In the genomic region with DNA sequence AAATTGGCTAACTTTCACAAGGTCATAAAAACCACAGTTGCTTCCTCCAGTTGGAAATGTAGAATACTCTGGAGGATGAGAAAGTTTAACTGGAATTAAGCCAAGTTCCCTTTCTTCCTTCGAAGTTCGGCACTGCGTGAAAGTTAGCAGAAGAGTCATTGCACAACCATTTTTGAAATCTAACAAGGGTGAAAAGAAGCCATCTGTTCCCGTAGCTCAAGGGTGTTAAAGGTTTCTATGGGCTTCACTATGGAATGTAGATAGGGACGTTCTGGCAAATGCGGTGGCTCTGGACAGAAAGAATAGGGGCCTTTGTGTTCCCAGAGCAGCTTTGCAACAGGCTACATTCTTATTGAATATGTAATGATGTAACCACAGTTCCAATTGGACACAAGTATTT, we compare ENCODE assay signal across 7 mouse cellular contexts. TPM values are rescaled to one million over a fixed set of nuclear protein-coding genes. Genes with fewer than 3 reads are reported as not detected.
DNase-seq lines count a peak whose midpoint lies in the region.

No protein-coding gene starts in this region.

- DNase-seq in Muller cell, postnatal 12 days (ENCODE audit: inconsistent ontology term): peak; percentile 91
- peak; percentile 82 for DNase-seq in embryo, embryonic 10.5 days (ENCODE audit: low spot score)
- peak; percentile 17 to 27 for DNase-seq in heart, postnatal 36 days
- DNase-seq in right cerebral cortex, postnatal 10 days (ENCODE audit: low spot score in 2 of 2): no peak
- DNase-seq in layer of hippocampus, adult 18-20 months (ENCODE audit: low spot score in 2 of 2): no peak
- DNase-seq in frontal cortex, postnatal 36 days (ENCODE audit: low spot score in 2 of 2): no peak

- intact Hi-C loops in heart, postnatal 36 days (cut with DNase I): loop anchor here (1.0 to 5.0 kb wide), 4 partner anchors 32 to 284 kb away; a partner anchor contains a TSS

- H3K27ac ChIP-seq in macrophage: peak overlapping the region; percentile 98

- H3K36me3 ChIP-seq in macrophage (ENCODE audit: inconsistent target): peaks cover 37% of the 10 kb centered on the region

- peaks cover 50% of the 10 kb centered on the region for H3K79me2 ChIP-seq in macrophage (ENCODE audit: inconsistent target)

- WGBS in macrophage (ENCODE audit: missing documents): 7% methylated on average over 6 of the region's 6 CpGs

- peak overlapping the region; percentile 83 for H3K4me3 ChIP-seq in macrophage (ENCODE audit: inconsistent target)

RNA-seq across cellular contexts. Expression of a gene that starts 2.2 kb away (rescaled TPM):
- total RNA-seq in heart, postnatal 36 days (2021): 100 to 1,000 TPM; 352 to 374 TPM
- 1,000 to 10,000 TPM in 11 of 26 experiments, 100 to 1,000 TPM in 15; 356 to 3,689 (median 853) TPM for total RNA-seq in macrophage (2018; cell fraction: chromatin; rRNA removed)
- total RNA-seq in macrophage (2018; cell fraction: cytosol; rRNA removed): 1,000 to 10,000 TPM; 1,475 to 4,121 (median 2,080) TPM
- total RNA-seq in macrophage (2018; cell fraction: nucleus; rRNA removed): 1,000 to 10,000 TPM in 22 of 26 experiments, 100 to 1,000 TPM in 4; 768 to 3,052 (median 1,507) TPM
- polyA plus RNA-seq in macrophage (2018): 760 to 2,516 TPM (median 1,050 TPM) in 3 replicates
- total RNA-seq in layer of hippocampus, adult 18-20 months (2021): 10 to 100 TPM; 58.9 to 60.6 TPM

RNA-seq across cellular contexts. Expression of a gene that starts 31.5 kb away (rescaled TPM):
- 1 to 10 TPM; 6.5 to 8.0 TPM for total RNA-seq in heart, postnatal 36 days (2021)
- 10 to 100 TPM in 3 of 26 experiments, 1 to 10 TPM in 23; 2.1 to 11.2 (median 7.7) TPM for total RNA-seq in macrophage (2018; cell fraction: chromatin; rRNA removed)
- total RNA-seq in macrophage (2018; cell fraction: cytosol; rRNA removed): 1 to 10 TPM; 3.5 to 6.7 (median 4.7) TPM
- 1 to 10 TPM; 2.4 to 9.7 (median 4.9) TPM for total RNA-seq in macrophage (2018; cell fraction: nucleus; rRNA removed)
- 6.1 to 7.7 TPM (median 6.1 TPM) in 3 replicates for polyA plus RNA-seq in macrophage (2018)
- total RNA-seq in layer of hippocampus, adult 18-20 months (2021): 1 to 10 TPM; 4.4 to 4.6 TPM

Comparison
In these comparisons a context has a peak if more than half of its experiments do, and no peak if none do; other contexts are left out.
1. DNase-seq: peak in Muller cell, postnatal 12 days (single experiment), embryo, embryonic 10.5 days (single experiment) and heart, postnatal 36 days (2 of 2); none in right cerebral cortex, postnatal 10 days (0 of 2), layer of hippocampus, adult 18-20 months (0 of 2) and frontal cortex, postnatal 36 days (0 of 2).
2. RNA of a gene that starts 2.2 kb away (total RNA-seq): 352 to 374 TPM in heart, postnatal 36 days; 58.9 to 60.6 TPM in layer of hippocampus, adult 18-20 months; every median in the first group is over 4 times any median in the second.